Mouse (Mus musculus): ENCODE data around the gene Bmt2.

Gene Bmt2

GRCm38 (mm10) chr6:13677818-13678282 is at the start of gene Bmt2:
Bmt2 (minus strand) TSS chr6:13677966.
- DNase-seq (ENCODE audit: low read depth) = peak; percentile 94

GRCm38 (mm10) chr6:13722166-13722565 is 44.4 kb upstream of the Bmt2 start:
- DNase-seq (ENCODE audit: low read depth) = no peak

- no peak for DNase-seq (ENCODE audit: low read depth)
Measured at GRCm38 (mm10) chr6:13714867-13715266, 37.1 kb upstream of the Bmt2 start.

- no peak for DNase-seq (ENCODE audit: low read depth)
Measured at GRCm38 (mm10) chr6:13696882-13697281, 19.1 kb upstream of the Bmt2 start.

- no peak for DNase-seq (ENCODE audit: low read depth)
Measured at GRCm38 (mm10) chr6:13695103-13695845, 17.5 kb upstream of the Bmt2 start.

- DNase-seq (ENCODE audit: low read depth) = no peak
Measured at GRCm38 (mm10) chr6:13691657-13692294, 14.0 kb upstream of the Bmt2 start.

- no peak for DNase-seq (ENCODE audit: low read depth)
Measured at GRCm38 (mm10) chr6:13690398-13690797, 12.6 kb upstream of the Bmt2 start.

- no peak for DNase-seq (ENCODE audit: low read depth)
Measured at GRCm38 (mm10) chr6:13683929-13684595, 6.3 kb upstream of the Bmt2 start.

GRCm38 (mm10) chr6:13678349-13678748 is 583 bp upstream of the Bmt2 start:
- DNase-seq (ENCODE audit: low read depth) = no peak

GRCm38 (mm10) chr6:13677141-13677761 is 515 bp downstream of the Bmt2 start:
- no peak for DNase-seq (ENCODE audit: low read depth)

GRCm38 (mm10) chr6:13676196-13676595 is 1.6 kb downstream of the Bmt2 start:
- no peak for DNase-seq (ENCODE audit: low read depth)

GRCm38 (mm10) chr6:13674600-13675305 is 3.0 kb downstream of the Bmt2 start:
- DNase-seq (ENCODE audit: low read depth) = no peak

GRCm38 (mm10) chr6:13665646-13666045 is 12.1 kb downstream of the Bmt2 start:
- DNase-seq (ENCODE audit: low read depth) = no peak

GRCm38 (mm10) chr6:13658016-13658415 is 19.8 kb downstream of the Bmt2 start:
- no peak for DNase-seq (ENCODE audit: low read depth)

- no peak for DNase-seq (ENCODE audit: low read depth)
Measured at GRCm38 (mm10) chr6:13654081-13654480, 23.7 kb downstream of the Bmt2 start.

GRCm38 (mm10) chr6:13652284-13652683 is 25.5 kb downstream of the Bmt2 start:
- no peak for DNase-seq (ENCODE audit: low read depth)

GRCm38 (mm10) chr6:13650854-13651253 is 26.9 kb downstream of the Bmt2 start:
- no peak for DNase-seq (ENCODE audit: low read depth)

- DNase-seq (ENCODE audit: low read depth) = no peak
Measured at GRCm38 (mm10) chr6:13648305-13648704, 29.5 kb downstream of the Bmt2 start.

GRCm38 (mm10) chr6:13636582-13636989 is 41.2 kb downstream of the Bmt2 start:
- no peak for DNase-seq (ENCODE audit: low read depth)

GRCm38 (mm10) chr6:13632571-13632970 is 45.2 kb downstream of the Bmt2 start:
- no peak for DNase-seq (ENCODE audit: low read depth)

- no peak for DNase-seq (ENCODE audit: low read depth)
Measured at GRCm38 (mm10) chr6:13630607-13631006, 47.2 kb downstream of the Bmt2 start.

GRCm38 (mm10) chr6:13619618-13620017 is 58.1 kb downstream of the Bmt2 start:
- DNase-seq (ENCODE audit: low read depth) = no peak

Measured in c-Kit-positive CD71-positive TER-119-negative erythroid progenitor cells, embryonic 14.5 days (primary cell).